8 mouse cellular contexts compared by ENCODE assay signal in genomic region chr1:171263185-171263611, GRCm38 (mm10). TPM values are rescaled to one million over a fixed set of nuclear protein-coding genes. Genes with fewer than 3 reads are reported as not detected.
DNase-seq lines count a peak whose midpoint lies in the region; ATAC-seq and TF ChIP-seq lines count a peak whose summit lies in the region.

No protein-coding gene starts in this region.

- H3K9ac ChIP-seq in hindbrain, postnatal 0 days (replicated peaks; ENCODE audit: low read length), result no peak overlapping the region
- H3K9ac ChIP-seq in lung, embryonic 15.5 days, result no peak overlapping the region
- no peak overlapping the region for H3K9ac ChIP-seq in stomach, embryonic 15.5 days

- peak overlapping the region; percentile 61 for H3K4me2 ChIP-seq in hindbrain, postnatal 0 days (ENCODE audit: low read depth, low read length)
- H3K4me2 ChIP-seq in lung, embryonic 15.5 days, result peak overlapping the region; percentile 55
- peak overlapping the region; percentile 46 for H3K4me2 ChIP-seq in stomach, embryonic 15.5 days

- peak overlapping the region; percentile 43 for H3K4me3 ChIP-seq in forebrain, embryonic 10.5 days
- H3K4me3 ChIP-seq in hindbrain, postnatal 0 days (ENCODE audit: low read length), result peak overlapping the region; percentile 30; the same call in 1 of the 2 replicates
- no peak overlapping the region for H3K4me3 ChIP-seq in lung, embryonic 15.5 days
- H3K4me3 ChIP-seq in stomach, embryonic 15.5 days (replicated peaks), result no peak overlapping the region

- peak; percentile 80 for DNase-seq in layer of hippocampus, adult 9-11 months
- DNase-seq in layer of hippocampus, adult 8-10 months (ENCODE audit: low spot score in 2 of 2), result no peak
- DNase-seq in forebrain, embryonic 10.5 days (ENCODE audit: extremely low spot score, low spot score), result no peak
- peak; percentile 89 for DNase-seq in hindbrain, postnatal 0 days (ENCODE audit: low spot score)
- DNase-seq in spleen, postnatal 14 days (ENCODE audit: low spot score in 2 of 2), result no peak

- H3K27me3 ChIP-seq in forebrain, embryonic 10.5 days (ENCODE audit: poor library complexity, severe bottlenecking), result 0 out of 2 replicates have a peak, but pooled peaks cover 3% of the 10 kb centered on the region
- no peaks in the 10 kb centered on the region for H3K27me3 ChIP-seq in hindbrain, postnatal 0 days (ENCODE audit: insufficient read depth, low read length)
- H3K27me3 ChIP-seq in lung, embryonic 15.5 days, result no peaks in the 10 kb centered on the region
- no peaks in the 10 kb centered on the region for H3K27me3 ChIP-seq in stomach, embryonic 15.5 days (replicated peaks)

- WGBS in forebrain, embryonic 10.5 days, result 8% methylated on average over 2 of the region's 2 CpGs
- 4% methylated on average over 2 of the region's 2 CpGs for WGBS in hindbrain, postnatal 0 days
- WGBS in lung, embryonic 15.5 days, result 0% methylated on average over 2 of the region's 2 CpGs
- 0% methylated on average over 2 of the region's 2 CpGs for WGBS in stomach, embryonic 15.5 days

- ATAC-seq in hindbrain, postnatal 0 days, result peak; percentile 97
- peak; percentile 93 for ATAC-seq in lung, embryonic 15.5 days (ENCODE audit: borderline replicate concordance, extremely low read depth, low FRiP score, low TSS enrichment)
- ATAC-seq in stomach, embryonic 15.5 days (ENCODE audit: insufficient read depth, low FRiP score, low read depth), result peak; percentile 75; the same call in 1 of the 2 replicates
- ATAC-seq in activated CD4-positive, CD25-positive, alpha-beta regulatory T cell, adult 4 months, result no peak

- H3K36me3 ChIP-seq in forebrain, embryonic 10.5 days (replicated peaks), result peaks cover 9% of the 10 kb centered on the region
- no peaks in the 10 kb centered on the region for H3K36me3 ChIP-seq in hindbrain, postnatal 0 days (ENCODE audit: insufficient read depth, low read length)
- H3K36me3 ChIP-seq in lung, embryonic 15.5 days, result no peaks in the 10 kb centered on the region
- H3K36me3 ChIP-seq in stomach, embryonic 15.5 days, result no peaks in the 10 kb centered on the region

- peaks cover 19% of the 10 kb centered on the region for H3K4me1 ChIP-seq in forebrain, embryonic 10.5 days
- peaks cover 6% of the 10 kb centered on the region; the same call in 1 of the 2 replicates for H3K4me1 ChIP-seq in hindbrain, postnatal 0 days (ENCODE audit: insufficient read depth, low read length)
- peaks cover 38% of the 10 kb centered on the region for H3K4me1 ChIP-seq in lung, embryonic 15.5 days
- peaks cover 13% of the 10 kb centered on the region; the same call in 1 of the 2 replicates for H3K4me1 ChIP-seq in stomach, embryonic 15.5 days

- H3K27ac ChIP-seq in forebrain, embryonic 10.5 days, result peak overlapping the region; percentile 76
- peak overlapping the region; percentile 82 for H3K27ac ChIP-seq in hindbrain, postnatal 0 days
- H3K27ac ChIP-seq in lung, embryonic 15.5 days, result peak overlapping the region; percentile 97
- peak overlapping the region; percentile 93 for H3K27ac ChIP-seq in stomach, embryonic 15.5 days

- TF ChIP-seq CTCF in hindbrain, postnatal 0 days (IDR thresholded peaks at IDR 0.05; ENCODE audit: low read depth), result no peak

- no peaks in the 10 kb centered on the region for H3K9me3 ChIP-seq in forebrain, embryonic 10.5 days
- H3K9me3 ChIP-seq in hindbrain, postnatal 0 days (ENCODE audit: low read length), result no peaks in the 10 kb centered on the region
- H3K9me3 ChIP-seq in lung, embryonic 15.5 days, result no peaks in the 10 kb centered on the region
- no peaks in the 10 kb centered on the region for H3K9me3 ChIP-seq in stomach, embryonic 15.5 days

RNA-seq across cellular contexts. Expression of gene B4galt3, which starts 6.9 kb away (rescaled TPM):
- total RNA-seq in layer of hippocampus, adult 8-10 months (2022), result 10 to 100 TPM; 63.5 to 76.8 (median 70.2) TPM
- 60.5 and 65.2 TPM in 2 replicates for polyA plus RNA-seq in forebrain, embryonic 10.5 days (2016; fragmentation: Nextera tagmentation; extraction: Ambion mirVana)
- total RNA-seq in hindbrain, postnatal 0 days (2014; rRNA removed), result 80.5 and 101 TPM in 2 replicates
- 88.8 and 91.9 TPM in 2 replicates for polyA plus RNA-seq in hindbrain, postnatal 0 days (2015; fragmentation: Nextera tagmentation; extraction: Ambion mirVana)
- polyA plus RNA-seq in lung, embryonic 15.5 days (2015; fragmentation: Nextera tagmentation; extraction: Ambion mirVana), result 81.2 and 87.2 TPM in 2 replicates
- polyA plus RNA-seq in stomach, embryonic 15.5 days (2015; fragmentation: Nextera tagmentation; extraction: Ambion mirVana), result 66.4 and 67.4 TPM in 2 replicates
- 10 to 100 TPM; 33.1 to 35.7 TPM for polyA plus RNA-seq in activated CD4-positive, CD25-positive, alpha-beta regulatory T cell, adult 4 months (2017; shearing (Covaris generic))

RNA-seq across cellular contexts. Expression of gene Ndufs2, which starts 12.0 kb away (rescaled TPM):
- total RNA-seq in layer of hippocampus, adult 8-10 months (2022), result 100 to 1,000 TPM; 263 to 286 (median 271) TPM
- polyA plus RNA-seq in forebrain, embryonic 10.5 days (2016; fragmentation: Nextera tagmentation; extraction: Ambion mirVana), result 270 and 274 TPM in 2 replicates
- 234 and 269 TPM in 2 replicates for total RNA-seq in hindbrain, postnatal 0 days (2014; rRNA removed)
- 279 and 286 TPM in 2 replicates for polyA plus RNA-seq in hindbrain, postnatal 0 days (2015; fragmentation: Nextera tagmentation; extraction: Ambion mirVana)
- 241 and 266 TPM in 2 replicates for polyA plus RNA-seq in lung, embryonic 15.5 days (2015; fragmentation: Nextera tagmentation; extraction: Ambion mirVana)
- 238 and 270 TPM in 2 replicates for polyA plus RNA-seq in stomach, embryonic 15.5 days (2015; fragmentation: Nextera tagmentation; extraction: Ambion mirVana)
- 100 to 1,000 TPM; 108 to 141 TPM for polyA plus RNA-seq in activated CD4-positive, CD25-positive, alpha-beta regulatory T cell, adult 4 months (2017; shearing (Covaris generic))

RNA-seq across cellular contexts. Expression of gene Adamts4, which starts 13.0 kb away (rescaled TPM):
- total RNA-seq in layer of hippocampus, adult 8-10 months (2022), result 10 to 100 TPM; 11.6 to 13.7 (median 12.4) TPM
- 9.3 and 10.8 TPM in 2 replicates for polyA plus RNA-seq in forebrain, embryonic 10.5 days (2016; fragmentation: Nextera tagmentation; extraction: Ambion mirVana)
- 7.4 and 8.9 TPM in 2 replicates for total RNA-seq in hindbrain, postnatal 0 days (2014; rRNA removed)
- polyA plus RNA-seq in hindbrain, postnatal 0 days (2015; fragmentation: Nextera tagmentation; extraction: Ambion mirVana), result 4.4 and 5.1 TPM in 2 replicates
- 7.4 and 9.6 TPM in 2 replicates for polyA plus RNA-seq in lung, embryonic 15.5 days (2015; fragmentation: Nextera tagmentation; extraction: Ambion mirVana)
- 8.5 and 8.8 TPM in 2 replicates for polyA plus RNA-seq in stomach, embryonic 15.5 days (2015; fragmentation: Nextera tagmentation; extraction: Ambion mirVana)
- polyA plus RNA-seq in activated CD4-positive, CD25-positive, alpha-beta regulatory T cell, adult 4 months (2017; shearing (Covaris generic)), result under 1 TPM in 1 of 2 experiments, not detected in 1; 0.09 TPM

RNA-seq across cellular contexts. Expression of gene Ppox, which starts 17.8 kb away (rescaled TPM):
- total RNA-seq in layer of hippocampus, adult 8-10 months (2022), result 10 to 100 TPM; 28.5 to 37.1 (median 33.3) TPM
- polyA plus RNA-seq in forebrain, embryonic 10.5 days (2016; fragmentation: Nextera tagmentation; extraction: Ambion mirVana), result 51.5 and 58.0 TPM in 2 replicates
- total RNA-seq in hindbrain, postnatal 0 days (2014; rRNA removed), result 35.0 and 44.3 TPM in 2 replicates
- polyA plus RNA-seq in hindbrain, postnatal 0 days (2015; fragmentation: Nextera tagmentation; extraction: Ambion mirVana), result 32.4 and 34.3 TPM in 2 replicates
- 49.3 and 50.6 TPM in 2 replicates for polyA plus RNA-seq in lung, embryonic 15.5 days (2015; fragmentation: Nextera tagmentation; extraction: Ambion mirVana)
- polyA plus RNA-seq in stomach, embryonic 15.5 days (2015; fragmentation: Nextera tagmentation; extraction: Ambion mirVana), result 46.5 and 51.8 TPM in 2 replicates
- 10 to 100 TPM; 53.6 to 58.0 TPM for polyA plus RNA-seq in activated CD4-positive, CD25-positive, alpha-beta regulatory T cell, adult 4 months (2017; shearing (Covaris generic))

RNA-seq across cellular contexts. Expression of gene Usp21, which starts 24.6 kb away (rescaled TPM):
- 10 to 100 TPM; 53.7 to 63.6 (median 58.8) TPM for total RNA-seq in layer of hippocampus, adult 8-10 months (2022)
- 94.1 and 95.9 TPM in 2 replicates for polyA plus RNA-seq in forebrain, embryonic 10.5 days (2016; fragmentation: Nextera tagmentation; extraction: Ambion mirVana)
- 48.6 and 58.7 TPM in 2 replicates for total RNA-seq in hindbrain, postnatal 0 days (2014; rRNA removed)
- polyA plus RNA-seq in hindbrain, postnatal 0 days (2015; fragmentation: Nextera tagmentation; extraction: Ambion mirVana), result 71.7 and 73.3 TPM in 2 replicates
- 84.4 and 89.7 TPM in 2 replicates for polyA plus RNA-seq in lung, embryonic 15.5 days (2015; fragmentation: Nextera tagmentation; extraction: Ambion mirVana)
- 67.8 and 69.8 TPM in 2 replicates for polyA plus RNA-seq in stomach, embryonic 15.5 days (2015; fragmentation: Nextera tagmentation; extraction: Ambion mirVana)
- polyA plus RNA-seq in activated CD4-positive, CD25-positive, alpha-beta regulatory T cell, adult 4 months (2017; shearing (Covaris generic)), result 10 to 100 TPM; 11.8 to 19.8 TPM

Comparison
In these comparisons a context has a peak if more than half of its experiments do, and no peak if none do; other contexts are left out.
1. DNase-seq: peak in layer of hippocampus, adult 9-11 months (single experiment) and hindbrain, postnatal 0 days (single experiment); none in layer of hippocampus, adult 8-10 months (0 of 2), forebrain, embryonic 10.5 days (single experiment) and spleen, postnatal 14 days (0 of 2).
2. H3K4me3 ChIP-seq: peak in forebrain, embryonic 10.5 days (single experiment) and hindbrain, postnatal 0 days (single experiment); none in lung, embryonic 15.5 days (single experiment) and stomach, embryonic 15.5 days (single experiment).
3. Peak in every context shown above with its lines, with median percentiles within 50 percentile points of each other: H3K27ac ChIP-seq and H3K4me2 ChIP-seq.